Comparison of ENCODE assay signal across 10 mouse cellular contexts in genomic region chr4:133307331-133307730, GRCm38 (mm10). TPM values are rescaled to one million over a fixed set of nuclear protein-coding genes. Genes with fewer than 3 reads are reported as not detected.
DNase-seq lines count a peak whose midpoint lies in the region; ATAC-seq lines count a peak whose summit lies in the region.
"Had no signal": no experiment of that assay in that cellular context is flagged by ENCODE, and none has a peak within 500 bp of the region (broad histone marks: within the 10 kb centered on the region; RNA-seq: fewer than 3 reads in every experiment).

No protein-coding gene starts in this region.

- H3K27me3 ChIP-seq in heart, embryonic 10.5 days (ENCODE audit: insufficient read depth, poor library complexity, severe bottlenecking), result no peaks in the 10 kb centered on the region
- H3K27me3 ChIP-seq: embryonic facial prominence, embryonic 13.5 days; lung, embryonic 15.5 days had no signal

- DNase-seq in heart, adult 8-10 months (ENCODE audit: low spot score), result peak; percentile 55
- DNase-seq in heart, embryonic 10.5 days (ENCODE audit: low spot score), result no peak
- DNase-seq in 3T3-L1 (ENCODE audit: low read depth, low spot score), result peak; percentile 81
- DNase-seq in MN1 (ENCODE audit: low spot score), result peak; percentile 62
- DNase-seq in cerebellum, postnatal 25 days, result peak; percentile 77 to 85
- DNase-seq in lung, postnatal 10 days, result peak; percentile 72
- DNase-seq in spleen, postnatal 4 days (ENCODE audit: low spot score in 2 of 2), result peak; percentile 55 to 82

- peaks cover 8% of the 10 kb centered on the region for H3K4me1 ChIP-seq in heart, embryonic 10.5 days
- H3K4me1 ChIP-seq: lung, embryonic 15.5 days had no signal

- 25% methylated on average over 3 of the region's 3 CpGs for WGBS in heart, embryonic 10.5 days

- ATAC-seq in hematopoietic stem cell, adult 5-6 weeks (replicated peaks in 1 of 2; ENCODE audit: insufficient read depth in 1 of 2, low FRiP score in 2 of 2, low TSS enrichment in 1 of 2, low read depth in 1 of 2, poor library complexity in 2 of 2, severe bottlenecking in 2 of 2), result peak; percentile 31 to 73; a peak in 3 of 4 replicates

- no peak overlapping the region for H3K4me3 ChIP-seq in heart, embryonic 10.5 days
- H3K4me3 ChIP-seq: embryonic facial prominence, embryonic 13.5 days; lung, embryonic 15.5 days had no signal

- peaks cover 27% of the 10 kb centered on the region for H3K36me3 ChIP-seq in heart, embryonic 10.5 days

- H3K27ac ChIP-seq in heart, embryonic 10.5 days, result no peak overlapping the region
- H3K27ac ChIP-seq: embryonic facial prominence, embryonic 13.5 days; lung, embryonic 15.5 days had no signal

- no peaks in the 10 kb centered on the region for H3K9me3 ChIP-seq in heart, embryonic 10.5 days
- H3K9me3 ChIP-seq: embryonic facial prominence, embryonic 13.5 days; lung, embryonic 15.5 days had no signal

RNA-seq across cellular contexts. Expression of gene Tmem222, which starts 29.7 kb away (rescaled TPM):
- total RNA-seq in heart, adult 8-10 months (2022), result 10 to 100 TPM; 29.3 to 39.8 (median 34.3) TPM
- 66.8 and 75.2 TPM in 2 replicates for polyA plus RNA-seq in heart, embryonic 10.5 days (2016; fragmentation: Nextera tagmentation; extraction: Ambion mirVana)
- 11.6 and 21.5 TPM in 2 replicates for total RNA-seq in hematopoietic stem cell, adult 5-6 weeks (2017)

RNA-seq across cellular contexts. Expression of gene Sytl1, which starts 44.4 kb away (rescaled TPM):
- under 1 TPM; 0.30 to 0.59 (median 0.33) TPM for total RNA-seq in heart, adult 8-10 months (2022)
- 0.28 and 0.60 TPM in 2 replicates for polyA plus RNA-seq in heart, embryonic 10.5 days (2016; fragmentation: Nextera tagmentation; extraction: Ambion mirVana)
- 7.2 and 20.1 TPM in 2 replicates for total RNA-seq in hematopoietic stem cell, adult 5-6 weeks (2017)

RNA-seq across cellular contexts. Expression of gene Wdtc1, which starts 46.0 kb away (rescaled TPM):
- total RNA-seq in heart, adult 8-10 months (2022), result 10 to 100 TPM; 77.3 to 94.3 (median 79.2) TPM
- polyA plus RNA-seq in heart, embryonic 10.5 days (2016; fragmentation: Nextera tagmentation; extraction: Ambion mirVana), result 13.4 and 14.2 TPM in 2 replicates
- total RNA-seq in hematopoietic stem cell, adult 5-6 weeks (2017), result 11.3 and 13.7 TPM in 2 replicates
